Mouse (Mus musculus): ENCODE data around the gene Psmd3.
"Not testable (repeated sequence)": the region's sequence is repeated elsewhere in the genome, so short reads cannot be mapped to it uniquely, and the experiment has no call there.

Gene Psmd3

GRCm38 (mm10) chr11:98688009-98688408, 5.7 kb downstream of the Psmd3 start:
- in situ Hi-C loops (cut with MseI, MboI), result no loop called here

- in situ Hi-C loops (cut with MseI, MboI), result no loop called here
These were observed 10.8 kb downstream of the Psmd3 start for GRCm38 (mm10) chr11:98693201-98693600.

- in situ Hi-C loops (cut with MseI, MboI), result no loop called here
These were observed 11.4 kb downstream of the Psmd3 start for GRCm38 (mm10) chr11:98693746-98694145.

- in situ Hi-C loops (cut with MseI, MboI), result no loop called here
These were observed 11.9 kb downstream of the Psmd3 start for GRCm38 (mm10) chr11:98694301-98694700.

GRCm38 (mm10) chr11:98695408-98695807, 13.1 kb downstream of the Psmd3 start:
- in situ Hi-C loops (cut with MseI, MboI), result no loop called here

GRCm38 (mm10) chr11:98696454-98697216, 14.3 kb downstream of the Psmd3 start:
- in situ Hi-C loops (cut with MseI, MboI), result no loop called here

- in situ Hi-C loops (cut with MseI, MboI), result no loop called here
These were observed 14.9 kb downstream of the Psmd3 start for GRCm38 (mm10) chr11:98697225-98697624.

GRCm38 (mm10) chr11:98698849-98699640, 16.7 kb downstream of the Psmd3 start:
- in situ Hi-C loops (cut with MseI, MboI), result no loop called here

- in situ Hi-C loops (cut with MseI, MboI), result loop anchor here in 1 of 2 experiments (5.0 kb wide), 1 partner anchor 87 kb away; no protein-coding TSS in a partner anchor
These were observed 17.6 kb downstream of the Psmd3 start for GRCm38 (mm10) chr11:98699911-98700310.

- in situ Hi-C loops (cut with MseI, MboI), result loop anchor here in 1 of 2 experiments (5.0 kb wide), 1 partner anchor 86 kb away; no protein-coding TSS in a partner anchor
These were observed 18.9 kb downstream of the Psmd3 start, which contains the start of gene Csf3 for GRCm38 (mm10) chr11:98701213-98701670. Csf3 (plus strand) TSS chr11:98701263.

GRCm38 (mm10) chr11:98702323-98702722, 20.0 kb downstream of the Psmd3 start:
- in situ Hi-C loops (cut with MseI, MboI), result loop anchor here in 1 of 2 experiments (5.0 kb wide), 1 partner anchor 85 kb away; no protein-coding TSS in a partner anchor

GRCm38 (mm10) chr11:98705021-98705420, 22.7 kb downstream of the Psmd3 start:
- in situ Hi-C loops (cut with MseI, MboI), result no loop called here

- in situ Hi-C loops (cut with MseI, MboI), result no loop called here
These were observed 25.3 kb downstream of the Psmd3 start for GRCm38 (mm10) chr11:98707401-98708281.

- in situ Hi-C loops (cut with MseI, MboI), result no loop called here
These were observed 26.1 kb downstream of the Psmd3 start for GRCm38 (mm10) chr11:98708282-98708956.

GRCm38 (mm10) chr11:98709001-98709741, 26.8 kb downstream of the Psmd3 start:
- in situ Hi-C loops (cut with MseI, MboI), result no loop called here

- in situ Hi-C loops (cut with MseI, MboI), result no loop called here
These were observed 28.2 kb downstream of the Psmd3 start for GRCm38 (mm10) chr11:98710416-98711045.

- in situ Hi-C loops (cut with MseI, MboI), result no loop called here
These were observed 28.7 kb downstream of the Psmd3 start for GRCm38 (mm10) chr11:98711046-98711434.

GRCm38 (mm10) chr11:98712009-98712408, 29.7 kb downstream of the Psmd3 start:
- in situ Hi-C loops (cut with MseI, MboI), result not testable (repeated sequence)

- in situ Hi-C loops (cut with MseI, MboI), result no loop called here
These were observed 31.3 kb downstream of the Psmd3 start for GRCm38 (mm10) chr11:98713703-98714102.

- in situ Hi-C loops (cut with MseI, MboI), result no loop called here
These were observed 33.6 kb downstream of the Psmd3 start for GRCm38 (mm10) chr11:98715946-98716345.
